Mouse (Mus musculus): ENCODE measurements around the gene Ddx19a. TPM values are rescaled to one million over a fixed set of nuclear protein-coding genes. Genes with fewer than 3 reads are reported as not detected.

The Ddx19a gene
- polyA plus RNA-seq (2015; fragmentation: Nextera tagmentation; extraction: Ambion mirVana) = 11.3 and 12.5 TPM in 2 replicates

- H3K27me3 ChIP-seq = no peaks in the 10 kb centered on the region
- H3K4me3 ChIP-seq (replicated peaks) = peak within 1 kb of the TSS; percentile 76
- peak within 1 kb of the TSS; percentile 76 for H3K4me2 ChIP-seq
- H3K4me1 ChIP-seq (replicated peaks) = peaks cover 36% of the 10 kb centered on the region
- 4% methylated on average over 58 of the region's 58 CpGs for WGBS (ENCODE audit: insufficient replicate concordance)
- peaks cover 23% of the 10 kb centered on the region for H3K36me3 ChIP-seq
- H3K9me3 ChIP-seq (replicated peaks) = no peaks in the 10 kb centered on the region
- peak; percentile 85 for DNase-seq
- peak within 1 kb of the TSS; percentile 80 for H3K9ac ChIP-seq
- ATAC-seq (ENCODE audit: low read depth) = peak; percentile 94
- H3K27ac ChIP-seq = peak within 1 kb of the TSS; percentile 83
Observed at GRCm38 (mm10) chr8:110997547-110998531, at the start of gene Ddx19a. Gene Ddx19a, minus strand, starts transcription at chr8:110997800.

- ATAC-seq (ENCODE audit: low read depth) (no peak), DNase-seq (no peak)
Observed at GRCm38 (mm10) chr8:111044003-111044734, 46.6 kb upstream of the Ddx19a start.

DNA sequence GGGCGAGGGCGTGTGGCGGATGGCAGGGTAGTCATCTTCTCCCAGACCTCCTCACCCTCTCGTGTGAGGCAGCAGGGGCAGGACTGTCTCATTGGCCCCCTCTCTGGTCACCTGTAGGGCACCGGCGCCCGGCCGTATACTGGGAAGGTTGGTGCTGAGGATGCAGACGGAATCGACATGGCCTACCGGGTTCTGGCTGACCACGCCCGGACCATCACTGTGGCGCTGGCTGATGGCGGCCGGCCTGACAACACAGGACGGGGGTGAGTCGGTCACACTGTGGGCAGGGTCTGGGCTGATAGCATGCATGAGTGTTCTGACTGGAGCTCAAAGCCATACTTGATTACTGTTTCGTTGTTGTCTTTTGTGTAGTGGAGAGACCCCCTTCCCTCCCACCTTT is 44.9 kb upstream of the Ddx19a start:
- Histone ChIP-seq H3K4me2 (no peak overlapping the region), H3K9ac (no peak overlapping the region), H3K9me3 (replicated peaks) (no peaks in the 10 kb centered on the region), H3K27ac (no peak overlapping the region), H3K27me3 (no peaks in the 10 kb centered on the region), H3K36me3 (peaks cover 99% of the 10 kb centered on the region), H3K4me1 (replicated peaks) (no peaks in the 10 kb centered on the region), H3K4me3 (replicated peaks) (no peak overlapping the region)
- ATAC-seq (ENCODE audit: low read depth) = no peak
- DNase-seq = no peak
- WGBS (ENCODE audit: insufficient replicate concordance) = 91% methylated on average over 19 of the region's 19 CpGs

More at GRCm38 (mm10) chr8:111044003-111044734, 46.6 kb upstream of the Ddx19a start:
- Histone ChIP-seq H3K4me1 (replicated peaks) (no peaks in the 10 kb centered on the region), H3K36me3 (peaks cover 99% of the 10 kb centered on the region), H3K27ac (no peak overlapping the region), H3K9me3 (replicated peaks) (no peaks in the 10 kb centered on the region), H3K4me3 (replicated peaks) (no peak overlapping the region), H3K27me3 (no peaks in the 10 kb centered on the region), H3K9ac (no peak overlapping the region), H3K4me2 (no peak overlapping the region)
- WGBS (ENCODE audit: insufficient replicate concordance) = 46% methylated on average over 2 of the region's 2 CpGs

- Histone ChIP-seq H3K4me3 (replicated peaks) (no peak overlapping the region), H3K4me2 (0 out of 2 replicates have a peak overlapping the region, but pooled peaks have one; percentile 77), H3K27ac (no peak overlapping the region), H3K27me3 (no peaks in the 10 kb centered on the region), H3K36me3 (peaks cover 63% of the 10 kb centered on the region), H3K4me1 (replicated peaks) (peaks cover 32% of the 10 kb centered on the region), H3K9ac (peak overlapping the region; percentile 90; the same call in 1 of the 2 replicates), H3K9me3 (replicated peaks) (no peaks in the 10 kb centered on the region)
- no peak for ATAC-seq (ENCODE audit: low read depth)
- WGBS (ENCODE audit: insufficient replicate concordance) = 91% methylated on average over 15 of the region's 15 CpGs
- DNase-seq = no peak
Observed at GRCm38 (mm10) chr8:111036591-111036990, 39.0 kb upstream of the Ddx19a start.

DNA sequence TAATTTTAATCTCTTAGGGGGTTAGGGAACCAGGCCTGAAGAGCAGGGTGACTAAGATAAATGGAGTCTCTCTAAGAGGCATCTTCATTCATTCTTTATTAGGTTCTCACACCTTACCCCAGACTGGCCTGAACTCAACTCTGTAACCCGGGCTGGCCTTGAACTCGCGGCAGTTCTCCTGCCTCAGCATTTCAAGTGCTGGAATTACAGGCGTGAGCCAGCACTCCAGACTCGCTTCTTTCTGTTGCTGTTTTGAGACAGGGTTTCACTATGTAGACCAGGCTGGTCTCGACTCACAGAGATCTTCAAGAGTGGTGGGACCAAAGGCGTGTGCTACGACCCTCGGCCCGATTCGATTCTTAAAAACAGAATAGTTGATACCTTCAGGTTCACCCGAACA is 36.7 kb upstream of the Ddx19a start:
- peak overlapping the region; percentile 90 for H3K9ac ChIP-seq
- peak; percentile 45 for ATAC-seq (ENCODE audit: low read depth)
- no peaks in the 10 kb centered on the region for H3K9me3 ChIP-seq (replicated peaks)
- H3K4me3 ChIP-seq (replicated peaks) = peak overlapping the region; percentile 77
- H3K27ac ChIP-seq = peak overlapping the region; percentile 89
- WGBS (ENCODE audit: insufficient replicate concordance) = 11% methylated on average over 12 of the region's 12 CpGs
- H3K27me3 ChIP-seq = no peaks in the 10 kb centered on the region
- H3K4me1 ChIP-seq (replicated peaks) = peaks cover 41% of the 10 kb centered on the region
- H3K36me3 ChIP-seq = peaks cover 41% of the 10 kb centered on the region
- peak overlapping the region; percentile 77 for H3K4me2 ChIP-seq
- no peak for DNase-seq

GRCm38 (mm10) chr8:111033482-111034215 is 36.0 kb upstream of the Ddx19a start:
- WGBS (ENCODE audit: insufficient replicate concordance) = 7% methylated on average over 37 of the region's 37 CpGs
- H3K27ac ChIP-seq = peak overlapping the region; percentile 89
- peaks cover 43% of the 10 kb centered on the region for H3K4me1 ChIP-seq (replicated peaks)
- peak overlapping the region; percentile 90 for H3K9ac ChIP-seq
- peaks cover 34% of the 10 kb centered on the region for H3K36me3 ChIP-seq
- peak overlapping the region; percentile 77 for H3K4me2 ChIP-seq
- H3K4me3 ChIP-seq (replicated peaks) = peak overlapping the region; percentile 77
- no peaks in the 10 kb centered on the region for H3K9me3 ChIP-seq (replicated peaks)
- no peaks in the 10 kb centered on the region for H3K27me3 ChIP-seq
- ATAC-seq (ENCODE audit: low read depth) (peak; percentile 95), DNase-seq (peak; percentile 99)

DNA sequence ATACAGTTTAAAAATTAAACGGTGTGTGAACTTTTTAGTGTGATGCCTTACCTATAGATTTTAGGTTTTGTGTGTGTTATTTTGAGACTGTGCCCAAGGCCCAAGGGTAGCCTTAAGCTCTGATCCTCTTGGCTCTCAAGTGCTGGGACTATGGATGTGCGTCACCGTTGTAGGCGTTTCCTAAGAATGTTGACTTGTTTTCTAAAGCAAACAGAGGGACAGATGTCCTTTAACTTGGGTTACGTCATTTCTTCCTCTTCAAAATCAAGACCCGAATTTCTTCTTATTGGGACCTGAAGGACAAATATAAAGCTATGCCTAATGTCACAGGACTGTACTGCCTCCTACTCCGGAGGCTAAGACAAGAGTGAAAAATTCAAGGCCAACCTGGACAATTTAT is 35.3 kb upstream of the Ddx19a start, which contains the start of gene Aars:
Aars (plus strand) TSS at position 229 of the 400 bp plus-strand sequence.
- Histone ChIP-seq H3K9me3 (replicated peaks) (no peaks in the 10 kb centered on the region), H3K4me1 (replicated peaks) (peaks cover 50% of the 10 kb centered on the region), H3K27ac (peak within 1 kb of the TSS; percentile 89), H3K9ac (peak within 1 kb of the TSS; percentile 90), H3K27me3 (no peaks in the 10 kb centered on the region), H3K36me3 (peaks cover 27% of the 10 kb centered on the region), H3K4me3 (replicated peaks) (peak within 1 kb of the TSS; percentile 77), H3K4me2 (peak within 1 kb of the TSS; percentile 77)
- 88% methylated on average over 7 of the region's 7 CpGs for WGBS (ENCODE audit: insufficient replicate concordance)
- DNase-seq (no peak), ATAC-seq (ENCODE audit: low read depth) (no peak)

DNA sequence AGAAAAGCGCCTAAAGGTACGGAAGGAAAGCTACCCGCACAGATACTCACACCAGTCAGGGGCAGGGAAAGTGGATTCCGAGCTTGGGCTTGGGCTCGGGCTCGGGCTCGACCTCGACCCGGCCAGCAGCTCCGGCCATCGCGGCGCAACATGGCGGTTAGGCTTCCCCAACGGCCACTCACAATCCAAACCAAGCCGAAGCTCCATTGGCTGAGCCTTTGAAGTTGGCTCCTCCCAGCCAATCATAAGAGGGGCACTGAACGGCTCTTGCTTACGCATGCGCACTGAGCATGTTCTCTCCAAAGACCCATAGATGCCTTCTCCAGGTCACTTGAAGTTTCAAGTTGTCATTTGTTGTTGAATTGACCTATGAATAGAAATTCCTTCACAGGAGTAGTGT is 34.0 kb upstream of the Ddx19a start, which contains the start of gene Ddx19b:
Ddx19b (minus strand) TSS at position 180 of the 400 bp plus-strand sequence.
- WGBS (ENCODE audit: insufficient replicate concordance) = 91% methylated on average over 19 of the region's 19 CpGs
- peaks cover 15% of the 10 kb centered on the region for H3K36me3 ChIP-seq
- H3K4me2 ChIP-seq = no peak within 1 kb of the TSS
- H3K4me3 ChIP-seq (replicated peaks) = no peak within 1 kb of the TSS
- DNase-seq = no peak
- no peak for ATAC-seq (ENCODE audit: low read depth)
- H3K27me3 ChIP-seq = no peaks in the 10 kb centered on the region
- H3K9me3 ChIP-seq (replicated peaks) = no peaks in the 10 kb centered on the region
- no peak within 1 kb of the TSS; the same call in 1 of the 2 replicates for H3K27ac ChIP-seq
- H3K4me1 ChIP-seq (replicated peaks) = peaks cover 53% of the 10 kb centered on the region
- no peak within 1 kb of the TSS for H3K9ac ChIP-seq

DNA sequence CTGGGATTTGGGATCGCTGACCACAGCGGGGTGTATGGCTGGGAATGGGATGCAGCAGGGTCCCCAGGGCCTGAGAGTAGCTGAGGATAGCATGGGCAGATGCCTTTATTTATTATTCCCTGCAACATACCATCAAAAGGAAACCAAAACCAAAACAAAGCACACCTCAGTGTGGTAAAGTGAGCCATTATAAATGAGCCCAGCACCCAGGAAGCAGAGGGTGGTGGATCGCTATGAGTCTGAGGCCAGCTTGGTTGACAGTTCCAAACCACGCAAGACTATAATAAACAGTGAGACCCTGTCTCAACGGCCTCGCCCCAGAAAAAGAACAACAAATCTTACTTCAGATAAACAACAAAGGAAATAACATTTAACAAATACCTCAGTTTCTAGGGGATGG is 32.4 kb upstream of the Ddx19a start:
- peak overlapping the region; percentile 54 for H3K9ac ChIP-seq
- H3K4me1 ChIP-seq (replicated peaks) = peaks cover 43% of the 10 kb centered on the region
- no peaks in the 10 kb centered on the region for H3K9me3 ChIP-seq (replicated peaks)
- no peaks in the 10 kb centered on the region for H3K36me3 ChIP-seq
- H3K27me3 ChIP-seq = no peaks in the 10 kb centered on the region
- ATAC-seq (ENCODE audit: low read depth) = no peak
- DNase-seq = no peak
- peak overlapping the region; percentile 40 for H3K4me3 ChIP-seq (replicated peaks)
- H3K4me2 ChIP-seq = peak overlapping the region; percentile 65
- H3K27ac ChIP-seq = no peak overlapping the region
- 64% methylated on average over 6 of the region's 6 CpGs for whole genome bisulfite sequencing (ENCODE audit: insufficient replicate concordance)

GRCm38 (mm10) chr8:111029589-111029988 is 32.0 kb upstream of the Ddx19a start:
- ATAC-seq (ENCODE audit: low read depth) (no peak), DNase-seq (peak; percentile 27)
- peak overlapping the region; percentile 54; the same call in 1 of the 2 replicates for H3K9ac ChIP-seq
- 25% methylated on average over 4 of the region's 4 CpGs for WGBS (ENCODE audit: insufficient replicate concordance)
- H3K27me3 ChIP-seq = no peaks in the 10 kb centered on the region
- H3K4me3 ChIP-seq (replicated peaks) = peak overlapping the region; percentile 40
- no peaks in the 10 kb centered on the region for H3K36me3 ChIP-seq
- peaks cover 39% of the 10 kb centered on the region for H3K4me1 ChIP-seq (replicated peaks)
- H3K4me2 ChIP-seq = peak overlapping the region; percentile 65
- H3K27ac ChIP-seq = no peak overlapping the region
- no peaks in the 10 kb centered on the region for H3K9me3 ChIP-seq (replicated peaks)
